Mouse (Mus musculus) ES-E14 (cell line): Measurements from ENCODE around the gene Zfp605.

ENCODE experiments used
- CHD2 ChIP-seq: IDR thresholded peaks from 2 replicates; pipeline ENCODE4 v1.6.1; 2014; ENCODE audit warnings: mild to moderate bottlenecking, low read depth, low read length, inconsistent platforms
- ZC3H11A ChIP-seq: IDR thresholded peaks from 2 replicates; pipeline ENCODE4 v1.6.1; 2012; ENCODE audit warnings: low read depth, mild to moderate bottlenecking, inconsistent platforms, low read length, borderline replicate concordance

DNA sequence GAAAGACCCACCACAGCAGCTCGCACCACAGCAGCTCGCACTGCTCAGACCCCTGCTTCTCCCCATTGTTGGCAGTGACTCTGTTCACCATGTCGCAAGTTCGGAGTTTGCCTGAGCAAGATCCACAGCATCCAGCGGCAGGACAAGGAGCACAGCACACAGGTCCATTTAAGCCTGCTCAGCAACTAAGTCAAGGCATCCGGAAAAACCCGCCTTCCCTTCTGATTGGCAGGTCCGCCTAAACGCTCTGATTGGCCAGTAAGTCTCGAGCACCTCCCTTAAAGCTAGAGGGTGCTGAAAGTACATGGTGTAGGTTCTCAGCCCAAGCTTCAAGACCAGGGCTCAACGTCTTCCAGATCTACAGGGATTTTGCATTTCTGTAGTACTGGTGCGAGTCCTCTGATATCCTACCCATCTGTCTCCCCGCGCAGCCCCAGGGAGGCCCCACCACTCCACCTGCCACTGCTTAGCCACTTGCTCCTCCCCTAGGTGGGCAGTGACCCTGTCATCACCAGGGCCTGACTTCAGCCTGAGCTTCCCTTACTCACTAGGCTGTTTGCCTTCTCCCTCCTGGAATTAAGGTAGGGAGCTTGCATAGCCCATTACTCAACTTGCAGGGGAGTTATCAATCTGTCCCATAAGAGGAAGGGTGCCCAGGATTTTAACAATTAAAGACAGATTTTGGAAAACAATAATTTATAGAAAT, 23.6 kb upstream of the Zfp605 start:
- TF ChIP-seq ZC3H11A = no peak
- no peak for TF ChIP-seq CHD2
